Mouse (Mus musculus) limb, embryonic 15.5 days (tissue): ENCODE measurements at regions not wholly inside any gene's neighbourhood (a gene's known extent, or its start where the extent isn't known, plus 50 kb on each side); places are given as distances from the start of the nearest gene placed in this dataset.

Experiments used
- ATAC-seq: fragments of 200-750 bp; cut with Nextera tagmentation; 2 replicates; pipeline ENCODE4 v1.8.0; 2017; ENCODE audit warnings: low read depth, moderate TSS enrichment; ENCODE audit not compliant: insufficient number of reproducible peaks, low FRiP score, low TSS enrichment
- H3K27ac ChIP-seq: fragments of 300-500 bp; sonication (generic); 2 replicates; pipeline ENCODE4 v1.5.1; 2015; ENCODE audit warnings: moderate library complexity, mild to moderate bottlenecking, inconsistent platforms
- H3K27me3 ChIP-seq: fragments of 300-500 bp; sonication (generic); 2 replicates; pipeline ENCODE4 v1.6.1; 2015; ENCODE audit warnings: inconsistent platforms
- H3K36me3 ChIP-seq: fragments of 300-500 bp; sonication (generic); 2 replicates; pipeline ENCODE4 v1.6.1; 2015; ENCODE audit warnings: inconsistent platforms
- H3K4me1 ChIP-seq: fragments of 300-500 bp; sonication (generic); 2 replicates; pipeline ENCODE4 v1.6.1; 2015; ENCODE audit warnings: inconsistent platforms
- H3K4me2 ChIP-seq: fragments of 300-500 bp; sonication (generic); 2 replicates; pipeline ENCODE4 v1.6.1; 2015; ENCODE audit warnings: mild to moderate bottlenecking, inconsistent platforms
- H3K4me3 ChIP-seq: fragments of 300-500 bp; sonication (generic); 2 replicates; pipeline ENCODE4 v1.5.1; 2015; ENCODE audit warnings: mild to moderate bottlenecking, inconsistent platforms
- H3K9ac ChIP-seq: fragments of 300-500 bp; sonication (generic); 2 replicates; pipeline ENCODE4 v1.6.1; 2015; ENCODE audit warnings: inconsistent platforms
- H3K9me3 ChIP-seq: fragments of 300-500 bp; sonication (generic); 2 replicates; pipeline ENCODE4 v1.6.1; 2016; ENCODE audit warnings: inconsistent platforms
- WGBS: fragments of 180-500 bp; shearing (Covaris S2); methylation state at CpG from one replicate; pipeline ENCODE4 v1.1.7; 2015; 5-methylcytosine and 5-hydroxymethylcytosine counted together

- peak; percentile 86 for ATAC-seq
- Histone ChIP-seq H3K27ac (peak overlapping the region; percentile 65), H3K4me1 (no peaks in the 10 kb centered on the region), H3K36me3 (no peaks in the 10 kb centered on the region), H3K4me2 (no peak overlapping the region), H3K9me3 (no peaks in the 10 kb centered on the region), H3K27me3 (no peaks in the 10 kb centered on the region), H3K9ac (no peak overlapping the region), H3K4me3 (no peak overlapping the region)
- WGBS: 45% methylated on average over 8 of the region's 8 CpGs
Measured at GRCm38 (mm10) chr17:81180813-81181424, 116.0 kb upstream of the Thumpd2 start.

DNA sequence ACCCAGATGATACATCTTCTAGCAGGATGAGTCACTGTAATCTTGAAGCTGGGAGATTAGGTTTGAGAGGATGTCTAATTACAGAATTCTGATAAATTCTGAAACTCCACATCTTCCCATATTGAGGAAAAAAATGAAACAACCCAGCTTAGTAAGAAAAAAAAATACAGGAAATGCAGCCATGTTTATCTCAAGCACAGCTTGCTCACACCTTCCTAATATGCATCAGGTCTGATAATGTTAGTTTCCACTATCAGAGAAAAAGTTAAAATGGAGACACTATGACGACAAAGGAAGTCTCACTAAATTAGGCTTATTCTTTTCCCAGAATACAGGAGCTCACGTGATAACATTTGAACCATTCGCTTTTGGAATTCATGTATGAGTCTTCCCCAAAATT lies 111.4 kb upstream of the Thumpd2 start:
- no peak overlapping the region for H3K4me3 ChIP-seq
- no peaks in the 10 kb centered on the region for H3K27me3 ChIP-seq
- no peak overlapping the region for H3K9ac ChIP-seq
- H3K27ac ChIP-seq: no peak overlapping the region
- ATAC-seq: no peak
- 86% methylated on average over 3 of the region's 3 CpGs for WGBS
- H3K9me3 ChIP-seq: no peaks in the 10 kb centered on the region
- no peaks in the 10 kb centered on the region for H3K4me1 ChIP-seq
- no peaks in the 10 kb centered on the region for H3K36me3 ChIP-seq
- no peak overlapping the region for H3K4me2 ChIP-seq

GRCm38 (mm10) chr17:81175877-81176276 lies 111.0 kb upstream of the Thumpd2 start:
- no peak for ATAC-seq
- 65% methylated on average over 4 of the region's 4 CpGs for WGBS
- H3K36me3 ChIP-seq: no peaks in the 10 kb centered on the region

DNA sequence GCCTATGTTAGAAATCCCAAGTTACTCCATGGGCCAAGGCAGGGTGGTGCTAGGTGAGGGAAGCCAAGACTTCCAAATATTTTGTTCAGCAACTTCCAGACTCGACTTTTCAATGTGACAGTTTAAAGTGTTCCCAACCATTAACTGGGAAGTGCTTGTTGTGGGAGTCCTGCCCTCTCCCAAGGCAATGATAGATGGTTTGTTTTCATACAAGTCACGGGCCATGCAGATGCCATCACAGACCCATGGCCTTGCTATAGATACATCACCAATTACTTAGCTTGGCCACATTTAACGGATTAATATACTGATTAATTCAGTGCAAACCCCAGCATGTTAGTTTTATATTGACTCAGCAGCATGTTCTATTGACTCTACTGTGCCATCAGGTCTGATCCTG lies 108.1 kb upstream of the Thumpd2 start:
- no peak overlapping the region for H3K9ac ChIP-seq
- no peak overlapping the region for H3K27ac ChIP-seq
- H3K27me3 ChIP-seq: no peaks in the 10 kb centered on the region
- no peak for ATAC-seq
- H3K4me1 ChIP-seq: no peaks in the 10 kb centered on the region
- no peak overlapping the region for H3K4me2 ChIP-seq
- no peaks in the 10 kb centered on the region for H3K36me3 ChIP-seq
- WGBS: 78% methylated on average over 3 of the region's 3 CpGs
- H3K4me3 ChIP-seq: no peak overlapping the region
- no peaks in the 10 kb centered on the region for H3K9me3 ChIP-seq

More at GRCm38 (mm10) chr17:81175877-81176276, 111.0 kb upstream of the Thumpd2 start:
- Histone ChIP-seq H3K9ac (no peak overlapping the region), H3K27me3 (no peaks in the 10 kb centered on the region), H3K4me3 (no peak overlapping the region), H3K27ac (no peak overlapping the region), H3K4me2 (no peak overlapping the region), H3K9me3 (no peaks in the 10 kb centered on the region), H3K4me1 (no peaks in the 10 kb centered on the region)

- WGBS: 29% methylated on average over 5 of the region's 5 CpGs
- H3K36me3 ChIP-seq: no peaks in the 10 kb centered on the region
- no peaks in the 10 kb centered on the region for H3K27me3 ChIP-seq
- no peaks in the 10 kb centered on the region for H3K9me3 ChIP-seq
- H3K27ac ChIP-seq: no peak overlapping the region
- no peak overlapping the region for H3K4me2 ChIP-seq
- no peaks in the 10 kb centered on the region for H3K4me1 ChIP-seq
- no peak overlapping the region for H3K4me3 ChIP-seq
- H3K9ac ChIP-seq: no peak overlapping the region
- ATAC-seq: peak; percentile 30; the same call in 1 of the 2 replicates
Measured at GRCm38 (mm10) chr17:81169118-81169517, 104.2 kb upstream of the Thumpd2 start.

DNA sequence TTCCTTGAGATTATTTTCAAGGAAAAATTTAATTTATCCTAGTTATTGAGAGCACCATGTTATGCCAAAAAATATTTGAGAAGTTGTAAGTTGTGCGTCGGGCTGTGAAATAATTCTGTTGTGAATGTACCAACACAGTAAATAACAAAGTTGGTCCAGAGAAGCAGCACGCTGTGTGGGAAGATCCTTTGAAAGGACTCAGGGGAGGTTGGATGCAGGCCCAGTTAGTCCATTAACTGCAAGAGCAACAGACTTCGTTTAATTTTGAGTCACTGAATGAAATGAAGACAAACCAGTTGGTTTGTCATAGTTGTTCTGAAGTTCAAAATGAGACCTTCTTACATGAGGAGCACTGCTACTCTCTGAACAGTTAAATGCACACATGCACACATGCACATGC lies 85.8 kb upstream of the Thumpd2 start:
- Histone ChIP-seq H3K9me3 (no peaks in the 10 kb centered on the region), H3K4me3 (no peak overlapping the region), H3K9ac (no peak overlapping the region), H3K4me2 (no peak overlapping the region), H3K27ac (no peak overlapping the region), H3K4me1 (no peaks in the 10 kb centered on the region), H3K27me3 (no peaks in the 10 kb centered on the region), H3K36me3 (no peaks in the 10 kb centered on the region)
- ATAC-seq: no peak
- 77% methylated on average over 4 of the region's 4 CpGs for WGBS

DNA sequence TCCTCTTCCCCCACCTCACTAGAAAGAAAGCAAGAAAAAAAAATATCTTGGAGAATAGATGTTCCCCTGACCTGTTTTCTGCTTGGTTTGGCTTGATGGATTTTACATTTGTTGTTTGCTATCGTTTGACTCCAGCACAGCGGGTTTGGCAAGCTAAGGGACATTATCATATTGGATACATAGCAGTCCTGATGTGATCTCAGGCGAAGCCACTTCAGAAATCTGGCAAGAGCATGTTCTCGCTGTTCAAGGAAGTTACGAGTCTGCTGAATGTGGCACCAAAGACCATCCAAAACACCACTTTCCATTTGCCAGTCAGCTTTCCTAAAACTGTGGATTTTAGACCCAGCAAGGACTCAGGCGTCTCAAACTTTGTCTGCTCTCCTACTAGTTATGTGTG lies 69.8 kb upstream of the Thumpd2 start:
- no peak for ATAC-seq
- no peaks in the 10 kb centered on the region for H3K9me3 ChIP-seq
- no peak overlapping the region for H3K27ac ChIP-seq
- no peak overlapping the region for H3K4me2 ChIP-seq
- H3K4me1 ChIP-seq: 0 out of 2 replicates have a peak, but pooled peaks cover 5% of the 10 kb centered on the region
- H3K9ac ChIP-seq: no peak overlapping the region
- H3K27me3 ChIP-seq: no peaks in the 10 kb centered on the region
- WGBS: 83% methylated on average over 6 of the region's 6 CpGs
- no peak overlapping the region for H3K4me3 ChIP-seq
- H3K36me3 ChIP-seq: no peaks in the 10 kb centered on the region

- ATAC-seq: no peak; the same call in 1 of the 2 replicates
- Histone ChIP-seq H3K4me2 (no peak overlapping the region), H3K4me1 (0 out of 2 replicates have a peak, but pooled peaks cover 5% of the 10 kb centered on the region), H3K9ac (no peak overlapping the region), H3K27ac (peak overlapping the region; percentile 47; the same call in 1 of the 2 replicates), H3K36me3 (no peaks in the 10 kb centered on the region), H3K27me3 (no peaks in the 10 kb centered on the region), H3K4me3 (no peak overlapping the region), H3K9me3 (no peaks in the 10 kb centered on the region)
- 44% methylated on average over 4 of the region's 4 CpGs for WGBS
Measured at GRCm38 (mm10) chr17:81133227-81133626, 68.3 kb upstream of the Thumpd2 start.
